Mouse (Mus musculus) kidney, embryonic 14.5 days (tissue): Measurements from ENCODE around the gene Tnfrsf13b. TPM values are rescaled to one million over a fixed set of nuclear protein-coding genes. Genes with fewer than 3 reads are reported as not detected.

Source experiments
- ATAC-seq: fragments of 200-750 bp; cut with Nextera tagmentation; 2 replicates; pipeline ENCODE4 v1.8.0; 2017; ENCODE audit warnings: moderate number of reproducible peaks, mild to moderate bottlenecking, moderate TSS enrichment, moderate library complexity; ENCODE audit not compliant: low FRiP score, low TSS enrichment
- H3K27ac ChIP-seq: fragments of 300-500 bp; sonication (generic); 2 replicates; pipeline ENCODE4 v1.5.1; 2014; ENCODE audit warnings: low read depth, mild to moderate bottlenecking, low read length, moderate library complexity, mixed read lengths
- H3K27me3 ChIP-seq: fragments of 300-500 bp; sonication (generic); 2 replicates; pipeline ENCODE4 v1.6.1; 2014; ENCODE audit warnings: mild to moderate bottlenecking, low read length; ENCODE audit not compliant: control insufficient read depth, insufficient read depth
- H3K36me3 ChIP-seq: fragments of 300-500 bp; sonication (generic); 2 replicates; pipeline ENCODE4 v1.6.1; 2014; ENCODE audit warnings: low read length, mixed read lengths; ENCODE audit not compliant: control insufficient read depth, insufficient read depth
- H3K4me1 ChIP-seq: fragments of 300-500 bp; sonication (generic); 2 replicates; pipeline ENCODE4 v1.6.1; 2014; ENCODE audit warnings: low read length, mixed read lengths; ENCODE audit not compliant: control insufficient read depth, insufficient read depth
- H3K4me2 ChIP-seq: fragments of 300-500 bp; sonication (generic); replicated peaks from 2 replicates; pipeline ENCODE4 v1.6.1; 2014; ENCODE audit warnings: low read depth, mild to moderate bottlenecking, low read length
- H3K4me3 ChIP-seq: fragments of 300-500 bp; sonication (generic); 2 replicates; pipeline ENCODE4 v1.5.1; 2014; ENCODE audit warnings: mild to moderate bottlenecking, low read length
- H3K9ac ChIP-seq: fragments of 300-500 bp; sonication (generic); 2 replicates; pipeline ENCODE4 v1.6.1; 2014; ENCODE audit warnings: low read depth, mild to moderate bottlenecking, low read length, moderate library complexity
- H3K9me3 ChIP-seq: fragments of 300-500 bp; sonication (generic); 2 replicates; pipeline ENCODE4 v1.6.1; 2016; ENCODE audit warnings: low read length; ENCODE audit not compliant: control insufficient read depth
- WGBS: fragments of 180-500 bp; shearing (Covaris S2); extraction: QIAGEN DNeasy Blood & Tissue Kit; methylation state at CpG from one replicate; pipeline ENCODE4 v1.1.7; 2014; 5-methylcytosine and 5-hydroxymethylcytosine counted together
- polyA plus RNA-seq: library from polyadenylated mRNA; unstranded; fragments of >200 nt; fragmentation: Nextera tagmentation; extraction: Ambion mirVana; gene quantifications from 2 replicates; pipeline ENCODE4 v1.2.1, GENCODE M21; 2014

The Tnfrsf13b gene
- polyA plus RNA-seq, 1 experiment from 2014 or later = 1.2 TPM

DNA sequence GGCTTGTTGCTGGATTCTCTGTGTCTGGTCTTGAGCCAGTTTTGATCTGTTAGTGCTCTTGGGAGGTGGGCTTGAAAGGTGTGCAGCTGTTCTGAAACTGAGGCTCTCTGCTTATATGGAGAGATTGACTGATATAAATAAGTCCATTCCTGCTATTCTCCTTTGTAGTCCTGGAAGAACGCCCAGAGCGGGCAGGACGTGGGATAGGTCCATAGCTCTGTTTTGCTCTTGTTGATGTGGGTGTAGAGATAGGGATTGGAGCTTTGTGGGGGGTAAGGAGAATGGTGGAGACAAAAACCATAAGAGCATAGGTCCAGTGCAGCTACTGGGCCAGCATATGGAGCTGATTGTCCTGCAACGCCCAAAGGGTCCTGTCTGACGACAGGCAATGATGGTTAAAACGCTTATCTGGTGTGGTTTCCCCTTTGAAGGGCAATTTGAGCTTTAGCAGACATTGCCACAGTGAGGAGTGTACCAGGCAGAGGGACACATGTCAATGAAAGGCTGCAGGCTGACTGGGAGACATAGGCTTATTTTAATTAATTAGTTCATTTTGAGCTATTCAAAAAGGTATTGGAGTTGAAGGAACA lies 16.5 kb downstream of the Tnfrsf13b start:
- H3K27me3 ChIP-seq = peaks cover 9% of the 10 kb centered on the region; the same call in 1 of the 2 replicates
- no peak overlapping the region for H3K9ac ChIP-seq
- no peaks in the 10 kb centered on the region for H3K36me3 ChIP-seq
- H3K4me2 ChIP-seq = no peak overlapping the region
- no peak for ATAC-seq
- H3K27ac ChIP-seq = no peak overlapping the region
- no peaks in the 10 kb centered on the region for H3K9me3 ChIP-seq
- H3K4me3 ChIP-seq = no peak overlapping the region
- H3K4me1 ChIP-seq = no peaks in the 10 kb centered on the region
- WGBS = 64% methylated on average over 6 of the region's 6 CpGs

DNA sequence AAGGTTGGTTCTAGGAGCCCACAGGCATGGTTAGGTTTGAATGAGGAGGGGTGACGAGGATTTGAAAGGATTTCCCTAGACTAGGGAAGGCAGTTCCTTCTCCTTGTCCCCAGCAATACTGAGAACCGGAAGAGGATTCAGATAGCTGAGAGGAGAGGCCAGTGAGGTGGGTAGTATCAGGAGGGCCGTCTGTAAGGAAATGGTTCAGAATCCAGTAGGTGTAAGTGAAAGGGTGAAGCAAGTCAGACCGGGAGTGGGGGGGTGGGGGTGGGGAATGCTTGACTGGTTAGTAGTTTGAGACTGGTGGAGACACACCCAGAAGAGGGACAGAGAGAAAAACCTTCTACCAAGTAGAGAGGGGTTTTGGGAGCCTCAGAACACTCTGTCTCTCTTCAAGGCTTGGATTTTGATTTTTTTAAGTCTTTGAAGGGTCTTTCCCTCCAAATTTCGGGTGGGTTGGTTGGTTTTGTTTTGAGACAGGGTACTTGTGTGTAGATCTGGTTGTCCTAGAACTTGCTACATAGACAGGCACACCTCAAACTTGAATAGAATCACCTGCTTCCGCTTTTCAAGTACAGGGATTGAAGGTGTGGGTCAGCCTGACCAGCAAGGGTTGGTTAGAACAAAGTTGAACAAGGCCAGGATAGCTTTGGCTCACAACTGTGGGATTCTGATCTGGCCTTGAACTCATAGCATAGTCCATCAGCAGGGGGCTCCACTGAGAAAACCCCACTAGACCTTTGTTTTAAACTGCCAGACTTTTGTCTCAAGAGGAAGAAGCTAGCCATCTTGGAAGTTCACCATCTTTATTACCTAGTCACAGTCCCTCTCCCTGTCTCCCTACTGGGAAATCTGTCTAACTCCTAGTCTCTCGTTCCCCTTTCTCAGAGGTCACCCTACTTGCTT lies 17.3 kb downstream of the Tnfrsf13b start:
- Histone ChIP-seq H3K27ac (no peak overlapping the region), H3K36me3 (no peaks in the 10 kb centered on the region), H3K9ac (no peak overlapping the region), H3K4me1 (no peaks in the 10 kb centered on the region), H3K9me3 (no peaks in the 10 kb centered on the region), H3K4me3 (no peak overlapping the region), H3K27me3 (peaks cover 11% of the 10 kb centered on the region; the same call in 1 of the 2 replicates), H3K4me2 (no peak overlapping the region)
- no peak for ATAC-seq
- 75% methylated on average over 7 of the region's 7 CpGs for WGBS

DNA sequence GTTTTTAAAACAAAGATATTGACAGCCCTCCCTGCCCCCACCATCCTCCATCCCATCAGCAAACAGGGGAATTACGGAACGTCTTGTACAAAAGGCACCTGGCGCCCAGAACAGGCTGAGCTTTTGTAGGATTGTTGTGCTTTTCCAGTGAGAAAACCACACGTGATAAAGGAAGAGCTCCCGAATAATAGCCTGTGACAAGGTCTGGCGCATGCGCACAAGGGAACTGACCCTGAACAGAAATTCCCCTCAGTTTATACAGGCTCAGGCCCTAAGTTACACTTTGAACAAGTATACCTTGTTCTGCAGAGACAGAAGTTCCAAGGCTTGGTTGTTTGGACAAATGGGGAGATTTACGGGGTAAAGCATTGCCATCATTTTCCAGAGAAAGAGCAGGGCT lies 19.0 kb downstream of the Tnfrsf13b start:
- Histone ChIP-seq H3K36me3 (no peaks in the 10 kb centered on the region), H3K4me3 (no peak overlapping the region), H3K4me1 (no peaks in the 10 kb centered on the region), H3K9ac (no peak overlapping the region), H3K27me3 (peaks cover 11% of the 10 kb centered on the region; the same call in 1 of the 2 replicates), H3K27ac (no peak overlapping the region), H3K4me2 (no peak overlapping the region), H3K9me3 (no peaks in the 10 kb centered on the region)
- WGBS = 54% methylated on average over 8 of the region's 8 CpGs
- no peak for ATAC-seq

DNA sequence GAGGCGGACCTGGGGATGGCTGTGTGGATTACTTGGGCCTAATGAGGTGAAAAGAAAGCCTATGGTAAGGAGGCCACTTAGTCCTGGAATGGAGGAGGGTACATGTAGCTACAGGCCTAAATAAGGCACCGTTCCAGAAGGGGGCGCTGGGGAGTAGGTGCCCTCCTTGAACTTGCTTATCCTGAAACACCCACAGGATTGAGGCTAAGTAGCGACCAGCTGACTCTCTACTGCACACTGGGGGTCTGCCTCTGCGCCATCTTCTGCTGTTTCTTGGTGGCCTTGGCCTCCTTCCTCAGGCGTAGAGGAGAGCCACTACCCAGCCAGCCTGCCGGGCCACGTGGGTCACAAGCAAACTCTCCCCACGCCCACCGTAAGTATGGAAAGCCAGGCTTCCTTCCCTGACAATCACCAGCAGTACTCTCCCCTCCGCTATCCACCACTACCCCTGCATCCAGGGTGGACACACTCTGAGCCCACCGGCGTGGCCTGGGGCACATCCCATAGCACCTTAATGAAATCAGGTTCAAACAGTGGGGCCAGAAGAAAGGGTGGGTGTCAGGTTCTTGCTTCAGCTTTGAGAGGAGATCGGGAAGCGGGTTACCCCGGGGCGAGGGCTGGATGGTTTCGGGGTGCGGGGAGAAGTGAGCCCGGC lies 20.2 kb downstream of the Tnfrsf13b start:
- peak; percentile 50; the same call in 1 of the 2 replicates for ATAC-seq
- no peaks in the 10 kb centered on the region for H3K9me3 ChIP-seq
- peaks cover 5% of the 10 kb centered on the region for H3K36me3 ChIP-seq
- WGBS = 20% methylated on average over 20 of the region's 20 CpGs
- H3K27ac ChIP-seq = no peak overlapping the region
- peak overlapping the region; percentile 69 for H3K4me2 ChIP-seq
- H3K9ac ChIP-seq = peak overlapping the region; percentile 44
- peak overlapping the region; percentile 42 for H3K4me3 ChIP-seq
- H3K27me3 ChIP-seq = peaks cover 11% of the 10 kb centered on the region; the same call in 1 of the 2 replicates
- H3K4me1 ChIP-seq = no peaks in the 10 kb centered on the region

GRCm38 (mm10) chr11:61147300-61147683 lies 20.7 kb downstream of the Tnfrsf13b start:
- ATAC-seq = peak; percentile 73; the same call in 1 of the 2 replicates
- Histone ChIP-seq H3K4me1 (no peaks in the 10 kb centered on the region), H3K27ac (no peak overlapping the region), H3K4me3 (peak overlapping the region; percentile 42), H3K9me3 (no peaks in the 10 kb centered on the region), H3K36me3 (peaks cover 10% of the 10 kb centered on the region), H3K9ac (peak overlapping the region; percentile 44), H3K27me3 (peaks cover 11% of the 10 kb centered on the region; the same call in 1 of the 2 replicates), H3K4me2 (peak overlapping the region; percentile 69)
- WGBS = 5% methylated on average over 32 of the region's 32 CpGs

- Histone ChIP-seq H3K4me1 (no peaks in the 10 kb centered on the region), H3K9me3 (no peaks in the 10 kb centered on the region), H3K27ac (no peak overlapping the region), H3K4me2 (no peak overlapping the region), H3K27me3 (peaks cover 11% of the 10 kb centered on the region; the same call in 1 of the 2 replicates), H3K4me3 (no peak overlapping the region), H3K36me3 (peaks cover 41% of the 10 kb centered on the region), H3K9ac (no peak overlapping the region)
- no peak for ATAC-seq
- 77% methylated on average over 6 of the region's 6 CpGs for WGBS
Measured at GRCm38 (mm10) chr11:61150233-61151001, 23.9 kb downstream of the Tnfrsf13b start.

DNA sequence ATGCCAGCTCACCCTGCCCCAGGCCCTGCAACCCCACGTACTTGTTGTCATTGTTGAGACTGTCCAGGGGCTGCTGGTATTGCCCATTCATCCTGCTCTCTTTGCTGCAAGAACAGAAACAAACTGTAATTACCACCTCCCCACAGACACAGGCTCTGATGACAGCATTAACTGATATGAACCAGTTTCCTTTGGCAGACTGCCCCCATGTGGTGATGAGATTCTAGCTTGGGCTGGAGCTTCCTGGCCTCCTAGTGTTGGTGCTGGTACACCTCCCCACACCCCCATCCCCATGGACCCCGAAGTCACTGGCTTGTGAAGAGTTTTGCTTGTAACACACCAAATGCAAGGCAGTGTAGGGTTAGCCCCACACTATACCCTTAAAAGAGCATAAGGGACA lies 29.2 kb downstream of the Tnfrsf13b start:
- Histone ChIP-seq H3K9me3 (no peaks in the 10 kb centered on the region), H3K36me3 (peaks cover 94% of the 10 kb centered on the region), H3K4me2 (no peak overlapping the region), H3K4me3 (no peak overlapping the region), H3K4me1 (no peaks in the 10 kb centered on the region), H3K27me3 (no peaks in the 10 kb centered on the region), H3K9ac (no peak overlapping the region), H3K27ac (no peak overlapping the region)
- no peak for ATAC-seq
- 97% methylated on average over 2 of the region's 2 CpGs for WGBS

DNA sequence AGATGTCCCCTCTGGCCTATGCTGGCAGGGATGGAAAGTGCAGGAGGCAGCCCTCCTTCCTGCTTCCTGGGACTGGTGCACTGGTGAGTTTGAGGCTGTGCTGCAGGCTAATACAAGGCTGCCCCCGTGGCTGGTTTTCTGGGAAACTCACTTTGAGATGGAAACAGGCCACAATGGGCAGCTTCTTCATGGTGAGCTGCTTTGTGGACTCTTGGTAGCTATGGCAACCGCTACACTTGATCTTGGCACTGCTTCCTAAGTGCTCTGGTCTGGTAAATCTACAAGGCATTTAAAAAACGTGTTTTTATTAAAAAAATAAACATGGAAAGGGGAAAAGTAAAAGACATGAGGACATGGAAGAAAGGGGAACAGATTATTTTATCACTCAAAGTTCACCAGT lies 31.6 kb downstream of the Tnfrsf13b start:
- no peak overlapping the region for H3K9ac ChIP-seq
- 83% methylated on average over 3 of the region's 3 CpGs for WGBS
- no peak for ATAC-seq
- no peaks in the 10 kb centered on the region for H3K4me1 ChIP-seq
- H3K4me2 ChIP-seq = no peak overlapping the region
- no peak overlapping the region for H3K27ac ChIP-seq
- no peaks in the 10 kb centered on the region for H3K27me3 ChIP-seq
- no peak overlapping the region for H3K4me3 ChIP-seq
- H3K36me3 ChIP-seq = peaks cover 99% of the 10 kb centered on the region
- H3K9me3 ChIP-seq = no peaks in the 10 kb centered on the region
